Mouse (Mus musculus): ENCODE measurements around the gene Arl10.

DNA sequence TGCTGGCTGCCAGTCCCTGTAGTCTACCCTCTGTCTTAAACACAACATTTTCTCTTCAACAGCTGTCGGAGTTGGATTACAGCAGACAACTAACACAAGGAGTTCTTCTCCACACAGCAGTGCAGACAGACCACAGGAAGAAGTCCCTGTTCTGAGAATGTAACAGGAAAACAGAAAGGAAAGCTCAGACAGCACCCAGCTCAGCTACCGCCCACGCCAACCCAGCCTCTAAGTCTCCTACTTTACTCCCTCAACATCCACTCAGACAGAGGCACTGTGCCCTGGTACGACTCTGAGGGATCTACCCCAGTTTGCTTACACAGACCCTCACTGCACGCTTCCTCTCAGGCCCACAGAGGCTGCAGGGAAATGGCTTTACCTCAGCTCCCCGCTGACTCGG is 14.2 kb upstream of the Arl10 start:
- TF ChIP-seq CTCF (IDR thresholded peaks at IDR 0.05; ENCODE audit: low read depth) = no peak
- TF ChIP-seq EP300 (optimal IDR thresholded peaks at IDR 0.05) = no peak

Measured in stomach, postnatal 0 days (tissue).